Mouse (Mus musculus) hindbrain, embryonic 15.5 days (tissue): Measurements from ENCODE around the gene Ppfibp2. TPM values are rescaled to one million over a fixed set of nuclear protein-coding genes. Genes with fewer than 3 reads are reported as not detected.

ENCODE experiments used
- ATAC-seq: fragments of 200-750 bp; cut with Nextera tagmentation; 2 replicates; pipeline ENCODE4 v1.8.0; 2017; ENCODE audit warnings: low read depth, moderate number of reproducible peaks, moderate TSS enrichment; ENCODE audit not compliant: low FRiP score
- H3K27ac ChIP-seq: fragments of 300-500 bp; sonication (generic); replicated peaks from 2 replicates; pipeline ENCODE4 v1.5.1; 2015; ENCODE audit warnings: mild to moderate bottlenecking, inconsistent platforms
- H3K27me3 ChIP-seq: fragments of 300-500 bp; sonication (generic); 2 replicates; pipeline ENCODE4 v1.6.1; 2015; ENCODE audit warnings: control low read depth, inconsistent platforms
- H3K36me3 ChIP-seq: fragments of 300-500 bp; sonication (generic); 2 replicates; pipeline ENCODE4 v1.6.1; 2015; ENCODE audit warnings: control low read depth, inconsistent platforms
- H3K4me1 ChIP-seq: fragments of 300-500 bp; sonication (generic); replicated peaks from 2 replicates; pipeline ENCODE4 v1.6.1; 2015; ENCODE audit warnings: control low read depth, inconsistent platforms
- H3K4me2 ChIP-seq: fragments of 300-500 bp; sonication (generic); 2 replicates; pipeline ENCODE4 v1.6.1; 2015; ENCODE audit warnings: moderate library complexity, mild to moderate bottlenecking, inconsistent platforms
- H3K4me3 ChIP-seq: fragments of 300-500 bp; sonication (generic); 2 replicates; pipeline ENCODE4 v1.5.1; 2015; ENCODE audit warnings: mild to moderate bottlenecking, inconsistent platforms
- H3K9ac ChIP-seq: fragments of 300-500 bp; sonication (generic); 2 replicates; pipeline ENCODE4 v1.6.1; 2015; ENCODE audit warnings: inconsistent platforms
- H3K9me3 ChIP-seq: fragments of 300-500 bp; sonication (generic); 2 replicates; pipeline ENCODE4 v1.6.1; 2016; ENCODE audit warnings: control low read depth, inconsistent platforms
- WGBS: fragments of 180-500 bp; shearing (Covaris S2); methylation state at CpG from one replicate; pipeline ENCODE4 v1.1.7; 2015; 5-methylcytosine and 5-hydroxymethylcytosine counted together
- polyA plus RNA-seq: library from polyadenylated mRNA; unstranded; fragments of >200 nt; fragmentation: Nextera tagmentation; extraction: Ambion mirVana; gene quantifications from 2 replicates; pipeline ENCODE4 v1.2.1, GENCODE M21; 2015

Ppfibp2 gene
- polyA plus RNA-seq, 1 experiment from 2014 or later = 2.8 TPM

DNA sequence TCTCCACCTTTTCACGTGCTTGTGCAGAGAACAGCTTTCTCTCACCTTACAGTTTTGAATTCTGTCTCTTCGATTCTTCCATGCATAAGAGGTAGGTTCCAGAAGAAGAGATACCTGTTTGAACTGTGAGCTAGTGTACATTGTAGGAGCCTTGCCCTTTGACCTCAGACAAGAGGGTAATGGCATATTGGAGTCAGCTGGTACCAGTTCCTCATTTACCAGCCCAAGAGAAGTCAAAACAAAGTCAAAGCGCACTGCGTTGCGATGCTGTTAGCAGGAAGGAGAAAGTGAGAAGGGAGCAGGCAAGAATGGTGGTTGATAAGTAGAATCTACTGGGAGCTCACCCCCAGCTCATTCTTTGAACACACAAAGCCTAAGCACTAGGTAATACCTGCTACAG, 73.5 kb downstream of the Ppfibp2 start:
- no peaks in the 10 kb centered on the region for H3K36me3 ChIP-seq
- H3K4me2 ChIP-seq = no peak overlapping the region
- no peak overlapping the region for H3K4me3 ChIP-seq
- H3K27me3 ChIP-seq = no peaks in the 10 kb centered on the region
- peaks cover 30% of the 10 kb centered on the region for H3K4me1 ChIP-seq
- H3K27ac ChIP-seq = no peak overlapping the region
- ATAC-seq = no peak
- no peaks in the 10 kb centered on the region for H3K9me3 ChIP-seq
- no peak overlapping the region for H3K9ac ChIP-seq
- WGBS = 91% methylated on average over 5 of the region's 5 CpGs

DNA sequence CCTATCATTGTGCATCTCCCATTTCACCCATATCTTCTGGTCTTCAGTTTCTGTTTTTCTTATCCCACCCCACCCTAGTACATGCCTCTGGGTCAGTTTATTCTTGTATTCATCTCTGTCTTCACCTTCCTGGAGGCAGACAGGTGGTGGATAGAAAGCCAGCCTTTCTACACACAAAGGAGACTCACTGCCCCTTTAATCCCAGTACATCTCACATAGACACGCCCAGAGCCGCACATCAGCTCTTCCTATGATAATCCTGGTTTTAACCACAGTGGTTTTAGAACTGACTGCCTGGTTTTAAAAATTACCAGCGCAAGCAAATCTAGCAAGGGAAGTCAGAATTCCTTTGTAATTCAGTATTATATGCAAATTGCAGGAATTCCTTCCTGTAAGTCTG, 80.2 kb downstream of the Ppfibp2 start:
- H3K9me3 ChIP-seq = no peaks in the 10 kb centered on the region
- no peak overlapping the region for H3K9ac ChIP-seq
- H3K36me3 ChIP-seq = no peaks in the 10 kb centered on the region
- H3K4me1 ChIP-seq = no peaks in the 10 kb centered on the region
- no peak for ATAC-seq
- WGBS = 84% methylated on average over 3 of the region's 3 CpGs
- H3K27ac ChIP-seq = no peak overlapping the region
- no peak overlapping the region for H3K4me3 ChIP-seq
- no peaks in the 10 kb centered on the region for H3K27me3 ChIP-seq
- no peak overlapping the region for H3K4me2 ChIP-seq

DNA sequence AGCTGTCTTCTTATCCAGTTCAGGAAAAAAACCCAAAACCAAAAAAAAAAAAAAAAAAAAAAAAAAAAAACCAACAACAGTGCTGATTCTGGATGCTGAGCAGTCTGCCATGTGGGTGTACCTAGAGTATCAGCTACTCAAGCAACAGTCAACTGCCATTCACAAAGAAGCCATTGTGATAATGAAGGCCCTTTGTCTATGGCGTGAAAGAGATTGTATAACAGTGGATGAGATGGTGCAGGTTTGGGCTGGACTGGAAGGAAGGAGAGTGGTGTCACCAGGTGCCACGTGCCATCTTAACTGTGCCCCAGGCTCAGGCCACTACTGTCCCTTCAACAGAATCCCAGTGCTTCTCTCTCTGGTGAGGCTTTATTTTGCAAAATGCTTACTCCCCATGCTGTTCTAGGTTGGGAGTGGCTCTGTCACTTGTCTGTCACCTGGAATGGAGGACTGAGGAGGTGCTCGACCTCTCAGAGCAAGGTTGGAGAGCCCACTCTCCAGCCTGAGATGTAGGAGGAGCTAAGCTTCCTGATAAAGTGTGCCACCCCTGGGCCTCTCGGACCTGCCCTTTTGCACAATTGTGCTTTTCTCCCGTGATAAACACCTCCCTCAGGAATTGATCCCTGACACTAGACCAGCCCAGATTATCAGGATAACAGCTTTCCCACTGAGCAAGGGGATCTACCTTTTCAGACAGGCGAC, 85.3 kb downstream of the Ppfibp2 start:
- 51% methylated on average over 6 of the region's 6 CpGs for WGBS
- Histone ChIP-seq H3K4me2 (no peak overlapping the region), H3K27me3 (0 out of 2 replicates have a peak, but pooled peaks cover under 1% of the 10 kb centered on the region), H3K9ac (no peak overlapping the region), H3K9me3 (no peaks in the 10 kb centered on the region), H3K4me1 (no peaks in the 10 kb centered on the region), H3K27ac (no peak overlapping the region), H3K4me3 (no peak overlapping the region), H3K36me3 (no peaks in the 10 kb centered on the region)
- no peak for ATAC-seq

- H3K27me3 ChIP-seq = 0 out of 2 replicates have a peak, but pooled peaks cover 4% of the 10 kb centered on the region
- no peak overlapping the region for H3K9ac ChIP-seq
- no peak for ATAC-seq
- no peaks in the 10 kb centered on the region for H3K4me1 ChIP-seq
- H3K36me3 ChIP-seq = no peaks in the 10 kb centered on the region
- no peaks in the 10 kb centered on the region for H3K9me3 ChIP-seq
- H3K27ac ChIP-seq = no peak overlapping the region
- WGBS = 92% methylated on average over 2 of the region's 2 CpGs
- no peak overlapping the region for H3K4me2 ChIP-seq
- no peak overlapping the region for H3K4me3 ChIP-seq
Measured at GRCm38 (mm10) chr7:107681306-107681705, 86.3 kb downstream of the Ppfibp2 start.

DNA sequence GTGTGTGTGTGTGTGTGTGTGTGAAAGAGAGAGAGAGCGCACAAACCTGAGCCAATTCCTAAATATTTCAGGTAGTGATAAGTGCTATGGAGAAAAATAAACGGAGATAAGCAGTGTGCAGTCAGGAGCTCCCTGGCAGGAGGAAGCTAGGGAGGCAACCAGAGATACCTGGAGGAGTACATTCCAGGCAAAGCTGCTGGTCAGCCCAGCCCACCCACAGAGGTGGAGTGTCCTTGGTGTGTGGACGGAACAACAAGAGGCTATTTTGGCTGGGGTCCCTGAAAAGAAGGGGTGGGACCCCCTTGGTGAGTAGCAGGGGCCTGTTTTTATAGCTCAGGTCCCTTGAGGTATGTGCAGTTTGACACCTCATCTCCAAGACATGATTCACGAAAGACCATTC, 88.2 kb downstream of the Ppfibp2 start:
- ATAC-seq = no peak
- Histone ChIP-seq H3K36me3 (no peaks in the 10 kb centered on the region), H3K27me3 (0 out of 2 replicates have a peak, but pooled peaks cover 4% of the 10 kb centered on the region), H3K9me3 (no peaks in the 10 kb centered on the region), H3K9ac (no peak overlapping the region), H3K27ac (no peak overlapping the region), H3K4me3 (no peak overlapping the region), H3K4me1 (no peaks in the 10 kb centered on the region), H3K4me2 (no peak overlapping the region)
- WGBS = 78% methylated on average over 4 of the region's 4 CpGs

DNA sequence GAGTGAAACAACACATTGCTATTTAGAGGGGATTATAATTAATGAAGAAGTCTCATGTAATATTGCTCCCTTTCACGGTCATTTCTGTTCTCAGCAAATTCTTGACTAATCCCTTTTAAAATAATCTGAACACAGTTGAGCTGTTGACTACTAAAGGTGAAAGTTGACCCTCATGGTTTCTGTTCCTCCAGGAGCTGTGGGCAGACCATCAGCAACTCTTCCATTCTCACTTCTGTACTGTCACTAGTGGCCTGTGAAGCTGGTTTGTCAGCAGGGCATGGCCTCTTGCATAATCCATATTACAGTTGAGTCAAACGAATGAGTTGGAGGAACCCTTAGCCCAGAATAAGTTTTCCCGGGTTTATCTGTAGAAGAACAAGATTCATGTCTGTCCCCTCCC, 88.6 kb downstream of the Ppfibp2 start:
- Histone ChIP-seq H3K4me3 (no peak overlapping the region), H3K4me1 (no peaks in the 10 kb centered on the region), H3K9me3 (no peaks in the 10 kb centered on the region), H3K9ac (no peak overlapping the region), H3K4me2 (no peak overlapping the region), H3K27ac (no peak overlapping the region), H3K27me3 (0 out of 2 replicates have a peak, but pooled peaks cover 4% of the 10 kb centered on the region), H3K36me3 (no peaks in the 10 kb centered on the region)
- ATAC-seq = no peak
- WGBS = 86% methylated on average over 3 of the region's 3 CpGs

GRCm38 (mm10) chr7:107685238-107685954, 90.4 kb downstream of the Ppfibp2 start:
- Histone ChIP-seq H3K27ac (no peak overlapping the region), H3K4me1 (no peaks in the 10 kb centered on the region), H3K36me3 (no peaks in the 10 kb centered on the region), H3K4me3 (no peak overlapping the region), H3K9ac (no peak overlapping the region), H3K4me2 (no peak overlapping the region), H3K9me3 (no peaks in the 10 kb centered on the region), H3K27me3 (peaks cover 9% of the 10 kb centered on the region; the same call in 1 of the 2 replicates)
- WGBS = 87% methylated on average over 8 of the region's 8 CpGs
- no peak for ATAC-seq

DNA sequence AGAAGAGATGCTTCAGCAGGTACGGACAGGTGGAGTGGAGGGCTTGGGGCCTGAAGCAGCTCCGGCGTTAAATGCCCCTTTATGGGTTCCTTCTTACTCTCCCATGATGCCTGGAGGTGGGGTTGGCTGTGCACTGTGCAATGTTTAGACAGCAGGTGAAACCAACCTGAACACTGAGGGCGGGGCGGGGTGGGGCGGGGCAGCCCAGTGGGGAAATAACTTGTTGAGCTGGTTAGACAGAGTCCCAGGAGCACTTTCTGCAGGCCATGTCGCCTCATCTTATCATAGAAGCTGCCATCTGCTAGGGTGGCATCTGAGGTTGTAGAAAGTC, 90.9 kb downstream of the Ppfibp2 start:
- WGBS = 96% methylated on average over 7 of the region's 7 CpGs
- ATAC-seq = no peak
- H3K9me3 ChIP-seq = no peaks in the 10 kb centered on the region
- H3K4me1 ChIP-seq = no peaks in the 10 kb centered on the region
- no peak overlapping the region for H3K4me3 ChIP-seq
- H3K4me2 ChIP-seq = no peak overlapping the region
- peaks cover 11% of the 10 kb centered on the region for H3K27me3 ChIP-seq
- no peak overlapping the region for H3K27ac ChIP-seq
- H3K36me3 ChIP-seq = no peaks in the 10 kb centered on the region
- H3K9ac ChIP-seq = no peak overlapping the region

DNA sequence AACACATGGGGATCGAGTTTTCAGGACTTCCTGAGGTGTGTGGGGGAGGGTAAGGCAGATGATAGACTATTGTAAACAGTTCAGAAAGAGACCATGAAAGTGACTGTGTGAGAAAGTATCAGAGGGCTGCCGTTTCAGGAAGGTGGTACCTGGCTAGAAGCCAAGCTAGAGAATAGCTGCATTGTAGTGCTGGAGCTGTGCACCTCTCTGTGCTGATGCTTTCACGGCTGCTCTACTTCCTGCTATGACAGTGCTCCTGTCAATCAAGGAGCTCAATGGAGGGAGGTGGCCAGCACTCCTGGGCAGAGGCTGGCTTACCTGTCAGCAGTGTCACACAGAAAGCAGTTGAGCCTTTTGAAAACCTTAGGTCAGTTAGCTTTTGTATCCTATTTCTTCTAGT, 92.4 kb downstream of the Ppfibp2 start:
- H3K4me1 ChIP-seq = 0 out of 2 replicates have a peak, but pooled peaks cover 3% of the 10 kb centered on the region
- 39% methylated on average over 3 of the region's 3 CpGs for WGBS
- ATAC-seq = no peak
- no peak overlapping the region for H3K4me3 ChIP-seq
- peaks cover 19% of the 10 kb centered on the region for H3K27me3 ChIP-seq
- no peaks in the 10 kb centered on the region for H3K36me3 ChIP-seq
- H3K9me3 ChIP-seq = no peaks in the 10 kb centered on the region
- H3K27ac ChIP-seq = no peak overlapping the region
- no peak overlapping the region for H3K4me2 ChIP-seq
- H3K9ac ChIP-seq = no peak overlapping the region

- ATAC-seq = no peak
- H3K27ac ChIP-seq = no peak overlapping the region
- WGBS = 85% methylated on average over 4 of the region's 4 CpGs
- H3K4me1 ChIP-seq = 0 out of 2 replicates have a peak, but pooled peaks cover 3% of the 10 kb centered on the region
- no peak overlapping the region for H3K9ac ChIP-seq
- H3K9me3 ChIP-seq = no peaks in the 10 kb centered on the region
- H3K36me3 ChIP-seq = no peaks in the 10 kb centered on the region
- peaks cover 23% of the 10 kb centered on the region for H3K27me3 ChIP-seq
- no peak overlapping the region for H3K4me2 ChIP-seq
- H3K4me3 ChIP-seq = no peak overlapping the region
Measured at GRCm38 (mm10) chr7:107688040-107688439, 93.0 kb downstream of the Ppfibp2 start.

- H3K9me3 ChIP-seq = no peaks in the 10 kb centered on the region
- 0 out of 2 replicates have a peak, but pooled peaks cover 3% of the 10 kb centered on the region for H3K4me1 ChIP-seq
- no peak overlapping the region for H3K9ac ChIP-seq
- 42% methylated on average over 17 of the region's 17 CpGs for WGBS
- no peak overlapping the region for H3K27ac ChIP-seq
- 0 out of 2 replicates have a peak, but pooled peaks have one; percentile 9 for ATAC-seq
- no peak overlapping the region for H3K4me2 ChIP-seq
- peaks cover 25% of the 10 kb centered on the region for H3K27me3 ChIP-seq
- H3K36me3 ChIP-seq = no peaks in the 10 kb centered on the region
- H3K4me3 ChIP-seq = no peak overlapping the region
Measured at GRCm38 (mm10) chr7:107690426-107691221, 95.6 kb downstream of the Ppfibp2 start.

DNA sequence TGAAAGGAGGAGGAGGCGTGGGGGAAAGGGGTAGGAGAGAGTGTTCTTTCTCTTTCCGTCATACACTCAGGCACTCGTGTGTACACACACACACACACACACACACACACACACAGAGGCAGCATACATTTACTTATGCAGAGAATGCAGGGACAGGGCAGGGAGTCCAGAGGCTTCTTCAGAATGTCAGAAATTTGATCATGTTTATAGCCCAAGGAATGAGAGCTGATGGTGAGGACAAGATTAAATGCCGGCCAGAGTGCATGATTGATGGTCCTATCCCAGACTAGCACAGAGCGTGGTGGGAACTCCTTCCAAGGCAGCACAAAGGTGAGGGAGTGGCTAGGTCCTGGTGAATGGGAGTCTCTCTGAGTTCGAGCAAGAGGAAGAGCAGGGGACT, 96.5 kb downstream of the Ppfibp2 start:
- no peak overlapping the region for H3K4me2 ChIP-seq
- 38% methylated on average over 6 of the region's 6 CpGs for WGBS
- no peaks in the 10 kb centered on the region for H3K9me3 ChIP-seq
- no peaks in the 10 kb centered on the region for H3K36me3 ChIP-seq
- H3K4me3 ChIP-seq = no peak overlapping the region
- peaks cover 32% of the 10 kb centered on the region for H3K27me3 ChIP-seq
- H3K27ac ChIP-seq = no peak overlapping the region
- 0 out of 2 replicates have a peak, but pooled peaks cover 3% of the 10 kb centered on the region for H3K4me1 ChIP-seq
- 0 out of 2 replicates have a peak, but pooled peaks have one; percentile 17 for ATAC-seq
- H3K9ac ChIP-seq = no peak overlapping the region
